Mouse (Mus musculus) ES-E14 (cell line): Measurements from ENCODE around the gene Gpr107. TPM values are rescaled to one million over a fixed set of nuclear protein-coding genes. Genes with fewer than 3 reads are reported as not detected.

Source experiments
- DNase-seq: peaks from one replicate; pipeline ENCODE4 v3.0.0-alpha.2; 2013; ENCODE audit warnings: low read depth, low spot score
- H3K27ac ChIP-seq: 2 replicates; pipeline ENCODE4 v1.5.1; 2012; ENCODE audit warnings: low read depth, mild to moderate bottlenecking, low read length, moderate library complexity, mixed read lengths; ENCODE audit not compliant: poor library complexity, insufficient read depth, severe bottlenecking
- H3K36me3 ChIP-seq: 2 replicates; pipeline ENCODE4 v1.6.1; 2012; ENCODE audit warnings: mild to moderate bottlenecking, low read length, moderate library complexity, mixed read lengths; ENCODE audit not compliant: control insufficient read depth, poor library complexity, insufficient read depth, severe bottlenecking
- H3K4me1 ChIP-seq, 2 experiments: fragments of 150-350 bp in 1 of 2; sonication (generic) in 1 of 2; 2 replicates each; pipeline ENCODE4 v1.6.1; 2012; ENCODE audit warnings: low read length in 2 of 2, mild to moderate bottlenecking in 1 of 2, mixed read lengths in 1 of 2; ENCODE audit not compliant: control insufficient read depth in 2 of 2, insufficient read depth in 2 of 2, poor library complexity in 1 of 2
- H3K4me3 ChIP-seq, 2 experiments: fragments of 150-350 bp in 1 of 2; sonication (generic) in 1 of 2; 2 replicates each; pipeline ENCODE4 v1.5.1; 2012; ENCODE audit warnings: low read length in 2 of 2, low read depth in 1 of 2, mild to moderate bottlenecking in 1 of 2, mixed read lengths in 1 of 2; ENCODE audit not compliant: insufficient read depth in 1 of 2, poor library complexity in 1 of 2, severe bottlenecking in 1 of 2
- H3K9ac ChIP-seq: 2 replicates; pipeline ENCODE4 v1.6.1; 2012; ENCODE audit warnings: low read depth, mild to moderate bottlenecking, low read length, mixed read lengths; ENCODE audit not compliant: poor library complexity, insufficient read depth, severe bottlenecking
- H3K9me3 ChIP-seq: fragments of 150-350 bp; sonication (generic); 2 replicates; pipeline ENCODE4 v1.6.1; 2012; ENCODE audit warnings: low read depth, mild to moderate bottlenecking, low read length; ENCODE audit not compliant: control insufficient read depth, insufficient read depth
- CHD2 ChIP-seq: IDR thresholded peaks from 2 replicates; pipeline ENCODE4 v1.6.1; 2014; ENCODE audit warnings: mild to moderate bottlenecking, low read depth, low read length, inconsistent platforms
- HCFC1 ChIP-seq: IDR thresholded peaks from 2 replicates; pipeline ENCODE4 v1.6.1; 2012; ENCODE audit warnings: low read length, inconsistent platforms, borderline replicate concordance; ENCODE audit not compliant: insufficient read depth
- MAFK ChIP-seq: IDR thresholded peaks from 2 replicates; pipeline ENCODE4 v1.6.1; 2014; ENCODE audit warnings: mild to moderate bottlenecking, low read depth, low read length, inconsistent platforms; ENCODE audit not compliant: insufficient read depth
- ZC3H11A ChIP-seq: IDR thresholded peaks from 2 replicates; pipeline ENCODE4 v1.6.1; 2012; ENCODE audit warnings: low read depth, mild to moderate bottlenecking, inconsistent platforms, low read length, borderline replicate concordance
- ZNF384 ChIP-seq: IDR thresholded peaks from 2 replicates; pipeline ENCODE4 v1.6.1; 2012; ENCODE audit warnings: low read depth, low read length, inconsistent platforms
- in situ Hi-C, 2 experiments: fragments of 600-800 bp; cut with MboI; formaldehyde crosslinking; loops; one replicate each; pipeline ENCODE4 v1.15.1; 2025; ENCODE audit warnings: low sequenced_read_pairs in 2 of 2, inconsistent platforms in 1 of 2; ENCODE audit not compliant: unreplicated experiment in 2 of 2
- total RNA-seq: library from RNA; depleted of rRNA; stranded (reverse); fragments of 300-350 nt; gene quantifications from 2 replicates; pipeline ENCODE4 v1.2.3, GENCODE M21; 2012

Gpr107 gene
- total RNA-seq, 1 experiment, result 111 TPM

- no peak overlapping the region for H3K9ac ChIP-seq
- no peak for DNase-seq
- H3K4me3 ChIP-seq, result no peak overlapping the region
- in situ Hi-C loops, result no loop called here
- H3K27ac ChIP-seq, result no peak overlapping the region
- peaks cover 8% of the 10 kb centered on the region for H3K36me3 ChIP-seq
- no peaks in the 10 kb centered on the region; a peak in 1 of 4 replicates for H3K4me1 ChIP-seq
- no peaks in the 10 kb centered on the region for H3K9me3 ChIP-seq
- no peak for TF ChIP-seq ZNF384
- no peak for TF ChIP-seq MAFK
- no peak for TF ChIP-seq CHD2
- no peak for TF ChIP-seq ZC3H11A
- TF ChIP-seq HCFC1, result no peak
These were observed 67.4 kb downstream of the Gpr107 start for GRCm38 (mm10) chr2:31219470-31219869.

- Histone ChIP-seq H3K4me3 (no peak overlapping the region), H3K36me3 (peaks cover 2% of the 10 kb centered on the region; the same call in 1 of the 2 replicates), H3K4me1 (no peaks in the 10 kb centered on the region; a peak in 1 of 4 replicates), H3K27ac (no peak overlapping the region), H3K9me3 (no peaks in the 10 kb centered on the region), H3K9ac (no peak overlapping the region)
- in situ Hi-C loops, result no loop called here
- TF ChIP-seq MAFK (no peak), CHD2 (no peak), ZNF384 (no peak), ZC3H11A (no peak), HCFC1 (no peak)
- no peak for DNase-seq
These were observed 68.7 kb downstream of the Gpr107 start for GRCm38 (mm10) chr2:31220844-31221243.

- Histone ChIP-seq H3K36me3 (peaks cover 2% of the 10 kb centered on the region; the same call in 1 of the 2 replicates), H3K9me3 (no peaks in the 10 kb centered on the region), H3K4me1 (no peaks in the 10 kb centered on the region; a peak in 1 of 4 replicates), H3K9ac (no peak overlapping the region), H3K27ac (no peak overlapping the region), H3K4me3 (no peak overlapping the region)
- no peak for TF ChIP-seq MAFK
- no peak for TF ChIP-seq HCFC1
- no peak for TF ChIP-seq ZNF384
- no peak for TF ChIP-seq ZC3H11A
- no peak for TF ChIP-seq CHD2
- no peak for DNase-seq
- in situ Hi-C loops, result no loop called here
These were observed 69.5 kb downstream of the Gpr107 start for GRCm38 (mm10) chr2:31221582-31221981.

- TF ChIP-seq HCFC1 (no peak), MAFK (no peak), CHD2 (no peak), ZNF384 (peak; percentile 61; the same call in 1 of the 2 replicates)
- H3K4me1 ChIP-seq, result peaks cover 0 to 6% of the 10 kb centered on the region in 2 experiments; a peak in 2 of 4 replicates
- no peak for DNase-seq
- no peak overlapping the region for H3K4me3 ChIP-seq
- no peaks in the 10 kb centered on the region for H3K36me3 ChIP-seq
- H3K9ac ChIP-seq, result no peak overlapping the region
- in situ Hi-C loops, result no loop called here
- no peaks in the 10 kb centered on the region for H3K9me3 ChIP-seq
- H3K27ac ChIP-seq, result no peak overlapping the region
These were observed 76.7 kb downstream of the Gpr107 start for GRCm38 (mm10) chr2:31228768-31229311.
